Mouse (Mus musculus) splenic B cell, adult 2 months (primary cell): ENCODE results near the gene Wt1.

Source experiments
- DNase-seq: peaks from one replicate; pipeline ENCODE4 v3.0.0-alpha.2; 2011; ENCODE audit warnings: low read depth, low spot score
- H3K27me3 ChIP-seq: 2 replicates; pipeline ENCODE4 v1.6.1; 2012; ENCODE audit warnings: mild to moderate bottlenecking, low read length, moderate library complexity, mixed read lengths; ENCODE audit not compliant: control insufficient read depth, poor library complexity, insufficient read depth, severe bottlenecking
- H3K36me3 ChIP-seq: 2 replicates; pipeline ENCODE4 v1.6.1; 2012; ENCODE audit warnings: mild to moderate bottlenecking, low read length, moderate library complexity, mixed read lengths; ENCODE audit not compliant: control insufficient read depth, poor library complexity, insufficient read depth, severe bottlenecking

Gene Wt1

GRCm38 (mm10) chr2:105117669-105118068 is 8.7 kb upstream of the Wt1 start:
- Histone ChIP-seq H3K36me3 (no peaks in the 10 kb centered on the region), H3K27me3 (no peaks in the 10 kb centered on the region)
- DNase-seq = no peak

- H3K36me3 ChIP-seq = no peaks in the 10 kb centered on the region
- 0 out of 2 replicates have a peak, but pooled peaks cover 3% of the 10 kb centered on the region for H3K27me3 ChIP-seq
- no peak for DNase-seq
Observed at GRCm38 (mm10) chr2:105122216-105122615, 4.1 kb upstream of the Wt1 start.

- Histone ChIP-seq H3K36me3 (no peaks in the 10 kb centered on the region), H3K27me3 (0 out of 2 replicates have a peak, but pooled peaks cover 3% of the 10 kb centered on the region)
- DNase-seq = no peak
Observed at GRCm38 (mm10) chr2:105122886-105123285, 3.4 kb upstream of the Wt1 start.

- Histone ChIP-seq H3K27me3 (0 out of 2 replicates have a peak, but pooled peaks cover 3% of the 10 kb centered on the region), H3K36me3 (no peaks in the 10 kb centered on the region)
- DNase-seq = no peak
Observed at GRCm38 (mm10) chr2:105123431-105123830, 2.9 kb upstream of the Wt1 start.

GRCm38 (mm10) chr2:105123881-105124280 is 2.4 kb upstream of the Wt1 start:
- Histone ChIP-seq H3K27me3 (peaks cover 5% of the 10 kb centered on the region; the same call in 1 of the 2 replicates), H3K36me3 (no peaks in the 10 kb centered on the region)
- DNase-seq = no peak

GRCm38 (mm10) chr2:105124391-105124790 is 1.9 kb upstream of the Wt1 start:
- peaks cover 7% of the 10 kb centered on the region; the same call in 1 of the 2 replicates for H3K27me3 ChIP-seq
- H3K36me3 ChIP-seq = no peaks in the 10 kb centered on the region
- DNase-seq = no peak

GRCm38 (mm10) chr2:105125205-105125604 is 1.1 kb upstream of the Wt1 start:
- Histone ChIP-seq H3K36me3 (no peaks in the 10 kb centered on the region), H3K27me3 (peaks cover 8% of the 10 kb centered on the region; the same call in 1 of the 2 replicates)
- no peak for DNase-seq

GRCm38 (mm10) chr2:105125641-105126040 is 688 bp upstream of the Wt1 start:
- H3K36me3 ChIP-seq = no peaks in the 10 kb centered on the region
- DNase-seq = no peak
- peaks cover 8% of the 10 kb centered on the region; the same call in 1 of the 2 replicates for H3K27me3 ChIP-seq

GRCm38 (mm10) chr2:105126691-105127530 is 582 bp downstream of the Wt1 start:
- H3K27me3 ChIP-seq = peaks cover 8% of the 10 kb centered on the region; the same call in 1 of the 2 replicates
- no peaks in the 10 kb centered on the region for H3K36me3 ChIP-seq
- no peak for DNase-seq

GRCm38 (mm10) chr2:105127531-105128480 is 1.5 kb downstream of the Wt1 start:
- H3K27me3 ChIP-seq = peaks cover 8% of the 10 kb centered on the region; the same call in 1 of the 2 replicates
- DNase-seq = no peak
- no peaks in the 10 kb centered on the region for H3K36me3 ChIP-seq

GRCm38 (mm10) chr2:105128564-105128963 is 2.2 kb downstream of the Wt1 start:
- peaks cover 8% of the 10 kb centered on the region; the same call in 1 of the 2 replicates for H3K27me3 ChIP-seq
- H3K36me3 ChIP-seq = no peaks in the 10 kb centered on the region
- no peak for DNase-seq

GRCm38 (mm10) chr2:105130351-105131060 is 4.2 kb downstream of the Wt1 start:
- peak; percentile 6 for DNase-seq
- Histone ChIP-seq H3K27me3 (peaks cover 8% of the 10 kb centered on the region; the same call in 1 of the 2 replicates), H3K36me3 (no peaks in the 10 kb centered on the region)

- peaks cover 8% of the 10 kb centered on the region; the same call in 1 of the 2 replicates for H3K27me3 ChIP-seq
- no peak for DNase-seq
- H3K36me3 ChIP-seq = no peaks in the 10 kb centered on the region
Observed at GRCm38 (mm10) chr2:105131061-105131810, 4.9 kb downstream of the Wt1 start.

GRCm38 (mm10) chr2:105131811-105132100 is 5.4 kb downstream of the Wt1 start:
- DNase-seq = no peak
- Histone ChIP-seq H3K27me3 (peaks cover 5% of the 10 kb centered on the region; the same call in 1 of the 2 replicates), H3K36me3 (no peaks in the 10 kb centered on the region)
